Mouse (Mus musculus): ENCODE results near the gene Gm6904. TPM values are rescaled to one million over a fixed set of nuclear protein-coding genes. Genes with fewer than 3 reads are reported as not detected.
"Not testable (repeated sequence)": the region's sequence is repeated elsewhere in the genome, so short reads cannot be mapped to it uniquely, and the experiment has no call there.

The Gm6904 gene
- 0.32 TPM in 1 of 2 replicates, not detected in the other for polyA plus RNA-seq (2014; fragmentation: Nextera tagmentation; extraction: Ambion mirVana)

DNA sequence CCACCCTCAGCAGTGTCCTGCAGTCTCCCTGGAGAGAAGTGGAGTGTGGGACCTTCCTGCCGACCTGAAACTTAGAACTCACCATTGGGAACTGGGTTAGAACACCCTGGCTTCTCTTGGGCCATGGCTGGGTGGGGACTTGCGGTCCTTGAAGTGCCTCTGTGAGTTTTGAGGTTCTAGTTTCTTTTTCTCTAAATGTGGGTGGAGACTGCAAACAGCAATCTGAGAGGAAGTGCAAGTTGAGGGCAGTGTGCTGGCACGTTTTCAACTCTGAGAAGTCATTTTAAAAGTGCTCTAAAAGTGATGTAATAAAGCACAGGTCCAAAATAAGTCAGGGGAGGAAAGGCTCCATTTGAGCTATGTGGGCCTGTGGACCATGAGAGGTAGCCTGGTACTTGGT lies at the start of gene Gm6904:
Gene Gm6904, minus strand, starts transcription at position 161 of the 400 bp plus-strand sequence.
- WGBS: 72% methylated on average over 3 of the region's 3 CpGs
- Histone ChIP-seq H3K27me3 (ENCODE audit: control insufficient read depth, insufficient read depth, low read length) (no peaks in the 10 kb centered on the region), H3K9ac (replicated peaks; ENCODE audit: low read depth, low read length) (no peak within 1 kb of the TSS), H3K4me2 (ENCODE audit: low read depth, low read length) (no peak within 1 kb of the TSS), H3K4me1 (ENCODE audit: control insufficient read depth, insufficient read depth, low read length) (no peaks in the 10 kb centered on the region), H3K36me3 (ENCODE audit: control insufficient read depth, insufficient read depth, low read length) (no peaks in the 10 kb centered on the region), H3K4me3 (ENCODE audit: low read depth, low read length) (no peak within 1 kb of the TSS), H3K27ac (ENCODE audit: low read depth, low read length) (no peak within 1 kb of the TSS), H3K9me3 (ENCODE audit: control insufficient read depth, low read length) (no peaks in the 10 kb centered on the region)
- no peak for ATAC-seq (ENCODE audit: low read depth)

DNA sequence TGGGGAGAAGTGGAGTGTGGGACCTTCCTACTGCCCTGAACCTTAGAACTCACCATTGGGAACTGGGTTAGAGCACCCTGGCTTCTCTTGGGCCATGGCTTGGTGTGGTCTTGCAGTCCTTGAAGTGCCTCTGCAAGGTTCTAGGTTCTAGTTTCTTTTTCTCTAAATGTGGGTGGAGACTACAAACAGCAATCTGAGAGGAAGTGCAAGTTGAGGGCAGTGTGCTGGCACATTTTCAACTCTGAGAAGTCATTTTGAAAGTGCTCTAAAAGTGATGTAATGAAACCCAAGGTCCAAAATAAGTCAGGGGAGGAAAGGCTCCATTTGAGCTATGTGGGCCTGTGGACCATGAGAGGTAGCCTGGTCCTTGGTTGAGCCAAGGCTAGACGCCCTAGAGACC lies 37.4 kb upstream of the Gm6904 start, which contains the start of gene Phf11a:
Gene Phf11a, minus strand, starts transcription at position 132 of the 400 bp plus-strand sequence.
- not testable (repeated sequence) for H3K4me2 ChIP-seq (ENCODE audit: low read depth, low read length); H3K4me1 ChIP-seq (ENCODE audit: control insufficient read depth, insufficient read depth, low read length); H3K27ac ChIP-seq (ENCODE audit: low read depth, low read length); H3K27me3 ChIP-seq (ENCODE audit: control insufficient read depth, insufficient read depth, low read length); H3K4me3 ChIP-seq (ENCODE audit: low read depth, low read length); H3K9ac ChIP-seq (replicated peaks; ENCODE audit: low read depth, low read length); H3K36me3 ChIP-seq (ENCODE audit: control insufficient read depth, insufficient read depth, low read length); H3K9me3 ChIP-seq (ENCODE audit: control insufficient read depth, low read length); ATAC-seq (ENCODE audit: low read depth)
- 58% methylated on average over 1 of the region's 1 CpGs for WGBS

DNA sequence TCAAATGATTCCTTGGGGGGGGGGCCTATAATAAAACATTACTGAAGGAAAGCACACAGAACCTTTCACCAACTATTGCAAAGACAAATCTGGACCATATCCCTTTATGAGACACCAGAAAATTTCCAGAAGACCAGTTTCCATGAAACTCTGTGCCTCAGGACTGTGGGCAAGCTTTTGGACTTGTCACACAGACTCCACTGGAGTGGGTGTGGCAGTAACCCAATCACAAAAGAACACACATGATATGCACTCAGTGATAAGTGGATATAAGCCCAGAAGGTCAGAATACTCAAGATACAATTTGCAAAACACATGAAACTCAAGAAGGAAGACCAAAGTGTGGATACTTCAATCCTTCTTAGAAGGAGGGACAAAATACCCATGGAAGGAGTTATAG lies 31.8 kb upstream of the Gm6904 start:
- not testable (repeated sequence) for H3K9me3 ChIP-seq (ENCODE audit: control insufficient read depth, low read length); H3K27ac ChIP-seq (ENCODE audit: low read depth, low read length); H3K4me1 ChIP-seq (ENCODE audit: control insufficient read depth, insufficient read depth, low read length); H3K27me3 ChIP-seq (ENCODE audit: control insufficient read depth, insufficient read depth, low read length); H3K36me3 ChIP-seq (ENCODE audit: control insufficient read depth, insufficient read depth, low read length); H3K4me2 ChIP-seq (ENCODE audit: low read depth, low read length); ATAC-seq (ENCODE audit: low read depth); H3K4me3 ChIP-seq (ENCODE audit: low read depth, low read length); H3K9ac ChIP-seq (replicated peaks; ENCODE audit: low read depth, low read length)

- not testable (repeated sequence) for H3K9me3 ChIP-seq (ENCODE audit: control insufficient read depth, low read length); H3K36me3 ChIP-seq (ENCODE audit: control insufficient read depth, insufficient read depth, low read length); H3K27me3 ChIP-seq (ENCODE audit: control insufficient read depth, insufficient read depth, low read length); H3K4me1 ChIP-seq (ENCODE audit: control insufficient read depth, insufficient read depth, low read length); H3K4me2 ChIP-seq (ENCODE audit: low read depth, low read length); H3K4me3 ChIP-seq (ENCODE audit: low read depth, low read length); ATAC-seq (ENCODE audit: low read depth); H3K27ac ChIP-seq (ENCODE audit: low read depth, low read length); H3K9ac ChIP-seq (replicated peaks; ENCODE audit: low read depth, low read length)
- WGBS: 89% methylated on average over 4 of the region's 4 CpGs
Observed at GRCm38 (mm10) chr14:59274961-59275360, 14.9 kb upstream of the Gm6904 start.

DNA sequence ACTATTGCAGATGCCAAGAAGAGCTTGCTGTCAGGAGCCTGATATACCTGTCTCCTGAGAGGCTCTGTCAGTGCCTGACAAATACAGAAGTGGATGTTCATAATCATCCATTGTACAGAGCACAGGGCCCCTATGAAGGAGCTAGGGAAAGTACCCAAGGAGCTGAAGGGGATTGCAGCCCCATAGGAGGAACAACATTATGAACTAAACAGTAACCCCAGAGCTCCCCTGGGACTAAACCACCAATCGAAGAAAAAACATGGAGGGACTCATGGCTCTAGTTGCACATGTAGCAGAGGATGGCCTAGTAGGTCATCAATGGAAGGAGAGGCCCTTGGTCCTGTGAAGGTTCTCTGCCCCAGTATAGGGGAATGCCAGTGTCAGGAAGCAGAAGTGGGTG lies 4.2 kb downstream of the Gm6904 start:
- not testable (repeated sequence) for H3K9me3 ChIP-seq (ENCODE audit: control insufficient read depth, low read length); H3K4me3 ChIP-seq (ENCODE audit: low read depth, low read length); ATAC-seq (ENCODE audit: low read depth); H3K27me3 ChIP-seq (ENCODE audit: control insufficient read depth, insufficient read depth, low read length); H3K36me3 ChIP-seq (ENCODE audit: control insufficient read depth, insufficient read depth, low read length); H3K4me2 ChIP-seq (ENCODE audit: low read depth, low read length); H3K4me1 ChIP-seq (ENCODE audit: control insufficient read depth, insufficient read depth, low read length); H3K27ac ChIP-seq (ENCODE audit: low read depth, low read length); H3K9ac ChIP-seq (replicated peaks; ENCODE audit: low read depth, low read length)
- WGBS: 97% methylated on average over 1 of the region's 1 CpGs

GRCm38 (mm10) chr14:59250350-59250749 lies 9.7 kb downstream of the Gm6904 start:
- ATAC-seq (ENCODE audit: low read depth): not testable (repeated sequence)

GRCm38 (mm10) chr14:59233635-59234034 lies 26.4 kb downstream of the Gm6904 start:
- no peaks in the 10 kb centered on the region for H3K27me3 ChIP-seq (ENCODE audit: control insufficient read depth, insufficient read depth, low read length)
- H3K4me1 ChIP-seq (ENCODE audit: control insufficient read depth, insufficient read depth, low read length): no peaks in the 10 kb centered on the region
- H3K36me3 ChIP-seq (ENCODE audit: control insufficient read depth, insufficient read depth, low read length): peaks cover 66% of the 10 kb centered on the region
- H3K4me2 ChIP-seq (ENCODE audit: low read depth, low read length): no peak overlapping the region
- WGBS: 96% methylated on average over 9 of the region's 9 CpGs
- no peaks in the 10 kb centered on the region for H3K9me3 ChIP-seq (ENCODE audit: control insufficient read depth, low read length)
- no peak overlapping the region for H3K4me3 ChIP-seq (ENCODE audit: low read depth, low read length)
- no peak overlapping the region for H3K9ac ChIP-seq (replicated peaks; ENCODE audit: low read depth, low read length)
- no peak for ATAC-seq (ENCODE audit: low read depth)
- H3K27ac ChIP-seq (ENCODE audit: low read depth, low read length): no peak overlapping the region

More at GRCm38 (mm10) chr14:59250350-59250749, 9.7 kb downstream of the Gm6904 start:
- not testable (repeated sequence) for H3K4me2 ChIP-seq (ENCODE audit: low read depth, low read length); H3K36me3 ChIP-seq (ENCODE audit: control insufficient read depth, insufficient read depth, low read length); H3K27me3 ChIP-seq (ENCODE audit: control insufficient read depth, insufficient read depth, low read length); H3K4me3 ChIP-seq (ENCODE audit: low read depth, low read length); H3K27ac ChIP-seq (ENCODE audit: low read depth, low read length); H3K9ac ChIP-seq (replicated peaks; ENCODE audit: low read depth, low read length); H3K9me3 ChIP-seq (ENCODE audit: control insufficient read depth, low read length); H3K4me1 ChIP-seq (ENCODE audit: control insufficient read depth, insufficient read depth, low read length)
- whole genome bisulfite sequencing: 72% methylated on average over 5 of the region's 5 CpGs

DNA sequence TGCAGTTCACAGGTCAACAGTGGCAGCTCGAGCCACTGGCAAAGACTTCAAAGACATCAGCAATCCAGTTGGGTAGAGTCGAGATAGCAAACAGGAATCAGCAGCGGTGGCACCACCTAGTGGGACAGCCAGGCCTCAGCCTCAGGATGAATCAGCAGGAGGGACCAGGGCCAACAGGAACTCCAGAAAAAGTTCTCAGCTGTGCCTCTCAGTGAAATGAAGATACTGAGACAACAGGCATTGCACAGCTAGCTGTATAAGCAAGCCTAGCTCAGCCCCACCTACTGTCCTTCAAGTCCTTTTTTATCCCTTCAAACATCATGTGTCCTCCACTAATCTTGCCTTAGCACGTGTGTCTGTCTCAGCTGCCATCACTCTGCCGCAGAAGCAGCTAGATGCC lies 28.0 kb downstream of the Gm6904 start:
- no peak overlapping the region for H3K4me2 ChIP-seq (ENCODE audit: low read depth, low read length)
- peaks cover 73% of the 10 kb centered on the region for H3K36me3 ChIP-seq (ENCODE audit: control insufficient read depth, insufficient read depth, low read length)
- no peaks in the 10 kb centered on the region for H3K4me1 ChIP-seq (ENCODE audit: control insufficient read depth, insufficient read depth, low read length)
- H3K4me3 ChIP-seq (ENCODE audit: low read depth, low read length): no peak overlapping the region
- H3K27me3 ChIP-seq (ENCODE audit: control insufficient read depth, insufficient read depth, low read length): no peaks in the 10 kb centered on the region
- no peaks in the 10 kb centered on the region for H3K9me3 ChIP-seq (ENCODE audit: control insufficient read depth, low read length)
- ATAC-seq (ENCODE audit: low read depth): no peak
- no peak overlapping the region for H3K27ac ChIP-seq (ENCODE audit: low read depth, low read length)
- H3K9ac ChIP-seq (replicated peaks; ENCODE audit: low read depth, low read length): no peak overlapping the region
- 82% methylated on average over 5 of the region's 5 CpGs for WGBS

DNA sequence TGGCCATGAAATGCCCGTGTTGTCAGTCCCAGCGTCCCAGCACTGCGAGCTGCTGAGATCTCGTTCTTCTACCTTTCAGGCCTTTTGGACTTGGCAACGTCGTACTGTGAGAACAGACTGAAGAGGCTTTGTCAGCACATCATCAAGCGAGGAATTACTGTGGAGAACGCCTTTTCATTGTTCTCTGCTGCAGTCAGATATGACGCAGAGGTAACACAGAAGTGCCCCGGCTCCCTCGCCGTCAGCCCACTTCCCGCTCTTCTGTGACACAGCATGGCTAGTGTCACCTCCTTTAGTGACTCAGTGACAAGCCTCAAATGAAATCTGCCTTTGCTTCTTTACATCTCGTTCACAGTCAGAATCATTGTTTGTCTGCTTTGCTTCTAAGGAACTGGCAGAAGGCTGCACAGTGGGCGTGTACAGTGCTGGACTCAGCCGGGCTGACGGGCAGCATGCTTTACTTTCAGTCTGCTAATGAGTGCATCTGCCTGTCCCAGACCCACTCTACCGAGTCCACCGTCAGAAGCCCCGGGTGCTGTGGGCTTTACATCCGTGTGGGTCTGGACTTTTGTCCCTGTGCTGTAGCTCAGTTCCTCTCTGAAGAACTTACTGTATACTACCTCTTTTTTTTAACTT lies 29.6 kb downstream of the Gm6904 start:
- WGBS: 91% methylated on average over 21 of the region's 21 CpGs

More for the DNA sequence above, 29.6 kb downstream of the Gm6904 start:
- no peak overlapping the region for H3K9ac ChIP-seq (replicated peaks; ENCODE audit: low read depth, low read length)
- no peaks in the 10 kb centered on the region for H3K4me1 ChIP-seq (ENCODE audit: control insufficient read depth, insufficient read depth, low read length)
- no peak for ATAC-seq (ENCODE audit: low read depth)
- H3K36me3 ChIP-seq (ENCODE audit: control insufficient read depth, insufficient read depth, low read length): peaks cover 75% of the 10 kb centered on the region
- H3K9me3 ChIP-seq (ENCODE audit: control insufficient read depth, low read length): no peaks in the 10 kb centered on the region
- H3K4me3 ChIP-seq (ENCODE audit: low read depth, low read length): no peak overlapping the region
- H3K27me3 ChIP-seq (ENCODE audit: control insufficient read depth, insufficient read depth, low read length): no peaks in the 10 kb centered on the region
- H3K27ac ChIP-seq (ENCODE audit: low read depth, low read length): no peak overlapping the region
- H3K4me2 ChIP-seq (ENCODE audit: low read depth, low read length): no peak overlapping the region

Data from neural tube, embryonic 14.5 days (tissue).